ENCODE assay signal across 26 mouse cellular contexts in genomic region chr5:36877641-36878040, GRCm38 (mm10). TPM values are rescaled to one million over a fixed set of nuclear protein-coding genes. Genes with fewer than 3 reads are reported as not detected.
DNase-seq lines count a peak whose midpoint lies in the region; TF ChIP-seq lines count a peak whose summit lies in the region.
"Had no signal": no experiment of that assay in that cellular context is flagged by ENCODE, and none has a peak within 500 bp of the region (broad histone marks: within the 10 kb centered on the region; RNA-seq: fewer than 3 reads in every experiment).

No protein-coding gene starts in this region.

- WGBS in cerebellum, adult 2 months = 7% methylated on average over 2 of the region's 2 CpGs

- DNase-seq in layer of hippocampus, adult 2 months (ENCODE audit: low spot score in 2 of 2) = no peak
- no peak for DNase-seq in layer of hippocampus, adult 18-20 months (ENCODE audit: low spot score in 2 of 2)
- DNase-seq in cerebellum, adult 2 months = peak; percentile 74 to 78
- DNase-seq in cerebellum, postnatal 14 days = peak; percentile 67 to 72
- no peak for DNase-seq in heart, postnatal 36 days
- DNase-seq in heart, adult 11 months = no peak
- DNase-seq in embryo, embryonic 10 days (ENCODE audit: low spot score) = no peak
- DNase-seq: adrenal gland, postnatal 10 days; embryo, embryonic 11 days; gastrocnemius, adult 2 months; gastrocnemius, postnatal 36 days; heart, postnatal 10 days; kidney, adult 8-10 months; kidney, postnatal 10 days; lung, postnatal 36 days; thymus, adult 2 months; thymus, postnatal 36 days had no signal

- TF ChIP-seq CTCF in layer of hippocampus, adult 2 months (conservative IDR thresholded peaks at IDR 0.05) = no peak
- TF ChIP-seq CTCF in cerebellum, adult 2 months (IDR thresholded peaks at IDR 0.05; ENCODE audit: borderline replicate concordance, insufficient read depth, low read depth, low read length) = no peak

- no peak overlapping the region for H3K4me3 ChIP-seq in layer of hippocampus, adult 2 months
- no peak overlapping the region for H3K4me3 ChIP-seq in cerebellum, adult 2 months (replicated peaks; ENCODE audit: insufficient read depth, low read depth, low read length)
- H3K4me3 ChIP-seq: embryonic facial prominence, embryonic 12.5 days; forebrain, embryonic 10.5 days; forebrain, embryonic 15.5 days; gastrocnemius, adult 2 months; heart, embryonic 13.5 days; limb, embryonic 13.5 days; lung, embryonic 15.5 days; neural tube, embryonic 13.5 days had no signal

- peaks cover 85% of the 10 kb centered on the region for H3K4me1 ChIP-seq in cerebellum, adult 2 months (ENCODE audit: control insufficient read depth, insufficient read depth, low read length)
- H3K4me1 ChIP-seq: embryonic facial prominence, embryonic 12.5 days; heart, embryonic 13.5 days; limb, embryonic 13.5 days; lung, embryonic 15.5 days had no signal

- peak overlapping the region; percentile 86 for H3K27ac ChIP-seq in layer of hippocampus, adult 2 months
- H3K27ac ChIP-seq in cerebellum, adult 2 months (ENCODE audit: insufficient read depth, low read length) = peak overlapping the region; percentile 78
- H3K27ac ChIP-seq: embryonic facial prominence, embryonic 12.5 days; forebrain, embryonic 10.5 days; forebrain, embryonic 15.5 days; gastrocnemius, adult 2 months; heart, embryonic 13.5 days; limb, embryonic 13.5 days; lung, embryonic 15.5 days; neural tube, embryonic 13.5 days had no signal

- TF ChIP-seq POLR2A in cerebellum, adult 2 months (IDR thresholded peaks at IDR 0.05; ENCODE audit: borderline replicate concordance, insufficient read depth, low read length) = no peak

- intact Hi-C loops in heart, postnatal 36 days (cut with DNase I) = no loop called here

- H3K27me3 ChIP-seq in cerebellum, adult 2 months (ENCODE audit: control insufficient read depth, insufficient read depth, low read length) = no peaks in the 10 kb centered on the region
- H3K27me3 ChIP-seq: forebrain, embryonic 15.5 days had no signal

RNA-seq across cellular contexts. Expression of gene Ppp2r2c, which starts 9.3 kb away (rescaled TPM):
- total RNA-seq in layer of hippocampus, adult 2 months (2021) = 100 to 1,000 TPM; 375 to 387 TPM
- total RNA-seq in layer of hippocampus, adult 18-20 months (2021) = 100 to 1,000 TPM; 383 to 399 TPM
- 259 and 273 TPM in 2 replicates for polyA plus RNA-seq in cerebellum, adult 2 months (2012; rRNA removed)
- under 1 TPM; 0.08 to 0.28 TPM for total RNA-seq in heart, postnatal 36 days (2021)
- total RNA-seq: megakaryocyte, adult 5-6 weeks; MEL had no signal

RNA-seq across cellular contexts. Expression of gene Man2b2, which starts 47.2 kb away (rescaled TPM):
- total RNA-seq in layer of hippocampus, adult 2 months (2021) = 10 to 100 TPM; 29.5 to 31.9 TPM
- 10 to 100 TPM; 28.9 to 31.0 TPM for total RNA-seq in layer of hippocampus, adult 18-20 months (2021)
- 29.2 and 30.1 TPM in 2 replicates for polyA plus RNA-seq in cerebellum, adult 2 months (2012; rRNA removed)
- 10 to 100 TPM; 17.8 to 20.0 TPM for total RNA-seq in heart, postnatal 36 days (2021)

Comparison
In these comparisons a context has a peak if more than half of its experiments do, and no peak if none do; other contexts are left out.
1. DNase-seq: peak in cerebellum, adult 2 months (2 of 2) and cerebellum, postnatal 14 days (2 of 2); none in layer of hippocampus, adult 2 months (0 of 2), layer of hippocampus, adult 18-20 months (0 of 2), heart, postnatal 36 days (0 of 2), heart, adult 11 months (single experiment) and embryo, embryonic 10 days (single experiment).
2. RNA of gene Ppp2r2c, which starts 9.3 kb away (total RNA-seq): 383 to 399 TPM in layer of hippocampus, adult 18-20 months and 375 to 387 TPM in layer of hippocampus, adult 2 months; 0.08 to 0.28 TPM in heart, postnatal 36 days; every median in the first group is over 100 times any median in the second.